Mouse (Mus musculus) lung, postnatal 10 days (tissue): Measurements from ENCODE around the gene Wdr76.
"Not testable (repeated sequence)": the region's sequence is repeated elsewhere in the genome, so short reads cannot be mapped to it uniquely, and the experiment has no call there.

Experiments used
- DNase-seq: peaks from one replicate; pipeline ENCODE4 v3.0.0; 2021

Gene Wdr76

GRCm38 (mm10) chr2:121522006-121522405 lies 15.5 kb downstream of the Wdr76 start:
- DNase-seq: no peak

GRCm38 (mm10) chr2:121522830-121523229 lies 16.3 kb downstream of the Wdr76 start:
- DNase-seq: not testable (repeated sequence)

- no peak for DNase-seq
These were observed 18.5 kb downstream of the Wdr76 start for GRCm38 (mm10) chr2:121525056-121525455.

DNA sequence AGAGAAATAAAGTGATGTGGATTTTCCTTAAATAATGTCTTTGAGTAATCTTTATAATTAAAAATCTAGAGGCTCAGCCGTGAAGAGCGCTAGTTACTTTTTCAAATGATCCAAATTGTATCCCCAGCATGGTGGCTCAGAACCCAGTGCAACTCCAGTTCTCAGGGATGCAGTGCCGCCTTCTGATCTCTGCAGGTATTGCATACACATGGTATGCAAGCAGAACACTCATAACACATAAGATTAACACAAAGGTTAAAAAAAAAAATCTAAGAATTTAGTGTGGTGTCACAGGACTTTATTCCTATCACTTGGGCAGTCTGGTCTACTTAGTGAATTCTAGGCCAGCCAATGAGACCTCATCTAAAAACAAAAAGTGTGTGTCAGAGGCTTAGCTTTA lies 38.3 kb downstream of the Wdr76 start:
- no peak for DNase-seq

GRCm38 (mm10) chr2:121549630-121550029 lies 43.1 kb downstream of the Wdr76 start:
- no peak for DNase-seq

- DNase-seq: no peak
These were observed 44.7 kb downstream of the Wdr76 start for GRCm38 (mm10) chr2:121551271-121551670.

DNA sequence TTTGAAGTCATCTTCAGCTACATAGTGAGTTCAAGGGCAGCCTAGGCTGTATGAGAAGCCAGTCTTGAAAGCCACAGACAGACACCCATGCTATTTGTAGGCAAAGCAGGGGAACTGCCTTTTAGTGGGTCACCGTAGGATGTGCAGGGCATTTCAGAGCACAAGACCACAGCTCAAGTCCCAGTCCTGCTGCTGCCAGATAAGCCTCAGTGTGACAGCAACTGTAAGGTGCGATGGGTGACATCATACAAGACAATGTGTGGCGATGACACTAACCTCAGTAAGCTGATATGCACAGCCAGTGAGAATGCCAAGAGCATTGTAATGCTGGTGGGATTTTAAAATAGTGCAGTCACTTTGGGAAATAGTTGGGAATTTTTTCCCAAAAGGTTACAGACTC lies 56.6 kb downstream of the Wdr76 start:
- DNase-seq: no peak

GRCm38 (mm10) chr2:121565911-121566310 lies 59.4 kb downstream of the Wdr76 start:
- no peak for DNase-seq

- DNase-seq: no peak
These were observed 63.5 kb downstream of the Wdr76 start for GRCm38 (mm10) chr2:121570049-121570448.

- no peak for DNase-seq
These were observed 64.6 kb downstream of the Wdr76 start for GRCm38 (mm10) chr2:121570999-121571655.

DNA sequence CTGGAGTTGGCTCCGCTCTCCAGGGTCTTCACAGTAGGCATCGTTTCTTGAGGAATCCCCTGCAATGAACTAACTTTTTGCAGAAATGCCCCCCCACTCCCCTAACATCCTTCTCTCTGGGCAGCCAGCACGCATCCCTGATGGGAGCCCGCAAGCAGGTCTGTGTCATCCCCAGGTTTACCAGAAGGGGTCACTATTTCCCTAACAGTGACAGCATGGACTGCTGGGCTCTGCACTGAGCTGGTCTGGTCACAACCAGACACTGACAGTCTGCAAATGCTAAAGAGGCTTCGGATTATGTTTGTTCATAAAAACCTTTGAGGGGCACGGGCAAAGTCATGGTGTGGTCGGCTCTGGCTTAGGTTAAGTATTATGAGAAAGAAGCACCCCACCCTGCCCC lies 65.3 kb downstream of the Wdr76 start:
- DNase-seq: peak; percentile 92

- peak; percentile 22 for DNase-seq
These were observed 67.6 kb downstream of the Wdr76 start for GRCm38 (mm10) chr2:121574066-121574630.

GRCm38 (mm10) chr2:121575741-121576201 lies 69.2 kb downstream of the Wdr76 start:
- DNase-seq: peak; percentile 62

DNA sequence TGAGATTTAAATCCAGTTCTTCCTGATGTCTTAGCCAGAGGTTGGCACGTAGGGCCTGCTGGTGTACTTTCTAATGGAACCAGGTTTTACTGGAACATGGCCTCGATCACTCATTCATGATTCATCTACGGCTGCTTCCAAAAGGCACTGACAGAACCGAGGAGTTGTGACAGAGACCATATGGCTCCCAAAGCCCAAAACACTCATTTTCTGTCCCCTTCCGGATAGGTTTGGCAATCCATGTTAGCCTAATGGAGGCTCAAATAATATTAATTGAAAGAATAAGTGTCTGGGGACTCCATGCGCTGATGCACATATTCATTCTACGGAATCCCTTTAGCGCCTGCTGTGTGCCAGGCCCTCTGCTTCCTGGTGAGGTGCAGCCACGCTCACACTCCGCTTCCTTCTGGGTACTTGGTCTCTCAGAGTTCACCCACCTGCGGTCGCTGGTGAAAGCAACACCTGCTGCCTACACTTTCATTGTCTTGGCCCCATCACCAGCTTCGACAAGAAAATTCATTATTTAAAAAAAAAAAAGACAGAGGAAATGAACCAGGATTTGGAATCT lies 76.4 kb downstream of the Wdr76 start:
- no peak for DNase-seq

- DNase-seq: peak; percentile 76
These were observed 77.1 kb downstream of the Wdr76 start for GRCm38 (mm10) chr2:121583468-121584116.

DNA sequence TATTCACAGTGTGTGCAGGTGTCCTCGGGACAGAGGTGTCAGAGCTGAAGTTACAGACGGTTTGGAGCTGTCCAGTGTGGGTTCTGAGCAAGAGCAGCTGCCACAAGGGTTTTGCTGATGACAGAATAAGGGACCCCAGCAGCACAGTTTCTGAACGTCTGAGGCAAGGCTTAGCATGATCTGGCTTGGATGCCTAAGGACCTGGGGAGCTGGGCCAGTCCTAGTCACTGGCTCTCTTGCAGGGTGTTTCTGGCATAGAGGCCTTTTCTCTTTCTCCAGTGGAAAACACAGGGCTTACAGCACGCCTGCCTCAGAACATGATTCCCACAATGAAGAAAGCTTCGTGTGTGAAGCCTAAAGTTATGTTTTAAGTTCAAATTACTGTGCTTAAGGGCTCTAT lies 78.2 kb downstream of the Wdr76 start:
- peak; percentile 27 for DNase-seq

GRCm38 (mm10) chr2:121587523-121588308 lies 81.2 kb downstream of the Wdr76 start:
- DNase-seq: peak; percentile 42

DNA sequence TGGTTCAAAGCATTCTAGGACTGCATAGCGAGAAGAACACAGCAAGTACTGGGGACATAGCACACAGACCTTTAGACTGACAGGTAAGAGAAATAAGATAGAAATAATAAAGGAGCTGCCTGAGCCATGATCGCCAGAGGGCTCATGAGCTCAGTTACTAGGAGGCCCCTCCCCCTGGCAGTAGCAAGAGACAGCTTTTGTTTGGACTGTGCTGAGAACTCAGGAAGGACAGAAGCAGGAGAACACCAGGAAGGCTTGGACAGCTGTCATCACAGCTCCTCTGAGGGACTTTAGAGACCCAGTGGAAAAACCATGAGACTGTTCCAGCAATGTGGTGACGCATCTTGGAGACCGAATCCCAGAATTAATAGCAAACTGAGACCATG lies 81.8 kb downstream of the Wdr76 start:
- peak; percentile 71 for DNase-seq

GRCm38 (mm10) chr2:121594131-121594530 lies 87.6 kb downstream of the Wdr76 start:
- no peak for DNase-seq
